Mouse (Mus musculus) thymus, postnatal 36 days (tissue): ENCODE measurements around the gene Nob1.

ENCODE experiments used
- DNase-seq, 2 experiments: peaks; one replicate each; pipeline ENCODE4 v3.0.0; 2022; ENCODE audit warnings: mixed read lengths in 2 of 2

The Nob1 gene

GRCm38 (mm10) chr8:107385063-107385462 is 39.8 kb downstream of the Nob1 start:
- no peak for DNase-seq

- no peak for DNase-seq
Measured at GRCm38 (mm10) chr8:107384651-107385050, 40.2 kb downstream of the Nob1 start.

GRCm38 (mm10) chr8:107382898-107383297 is 42.0 kb downstream of the Nob1 start:
- no peak for DNase-seq

GRCm38 (mm10) chr8:107381666-107382065 is 43.2 kb downstream of the Nob1 start:
- DNase-seq: no peak

GRCm38 (mm10) chr8:107380734-107381133 is 44.1 kb downstream of the Nob1 start:
- no peak for DNase-seq

DNA sequence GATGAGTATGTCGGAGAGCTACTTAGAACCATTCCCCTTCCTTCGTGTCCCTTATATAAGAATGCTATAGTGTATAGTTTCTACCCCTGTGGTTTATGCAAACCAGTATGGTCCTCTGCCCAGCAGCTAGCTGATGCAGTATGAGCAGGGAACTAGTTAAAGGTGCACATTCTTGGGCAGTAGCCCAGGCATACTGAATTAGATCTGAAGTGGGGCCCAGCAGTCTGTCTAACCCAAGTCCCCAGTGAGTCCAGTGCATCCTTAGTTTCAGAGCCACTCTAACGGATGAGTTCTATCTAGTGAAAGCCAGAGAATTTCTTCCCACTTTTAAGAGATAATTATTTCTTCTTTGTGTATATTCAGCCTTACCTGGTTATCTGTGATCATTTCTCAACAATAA is 47.5 kb downstream of the Nob1 start:
- DNase-seq: no peak

GRCm38 (mm10) chr8:107370311-107370710 is 54.5 kb downstream of the Nob1 start:
- no peak for DNase-seq
